Mouse (Mus musculus) myocyte (in vitro differentiated cells): ENCODE data around the gene Tmem100. TPM values are rescaled to one million over a fixed set of nuclear protein-coding genes. Genes with fewer than 3 reads are reported as not detected.

Source experiments
- H3K27me3 ChIP-seq: one replicate; pipeline ENCODE4 v1.6.1; 2011; ENCODE audit not compliant: control insufficient read depth, insufficient read depth, insufficient read length
- H3K36me3 ChIP-seq: one replicate; pipeline ENCODE4 v1.6.1; 2011; ENCODE audit not compliant: control insufficient read depth, insufficient read depth
- H3K4me2 ChIP-seq: one replicate; pipeline ENCODE4 v1.6.1; 2011; ENCODE audit warnings: low read depth, control low read depth
- H3K4me3 ChIP-seq: one replicate; pipeline ENCODE4 v1.5.1; 2011; ENCODE audit warnings: mild to moderate bottlenecking, control low read depth, moderate library complexity
- H3K79me2 ChIP-seq: one replicate; pipeline ENCODE4 v1.6.1; 2011; ENCODE audit not compliant: control insufficient read depth, insufficient read depth
- H3ac ChIP-seq: one replicate; pipeline ENCODE4 v1.6.1; 2011; ENCODE audit not compliant: control insufficient read depth, insufficient read length
- CEBPB ChIP-seq: IDR thresholded peaks from 2 replicates; pipeline ENCODE4 v1.6.1; 2011; ENCODE audit warnings: mild to moderate bottlenecking, moderate library complexity; ENCODE audit not compliant: poor library complexity, insufficient read depth, severe bottlenecking
- E2F4 ChIP-seq: IDR thresholded peaks from one replicate; pipeline ENCODE4 v1.6.1; 2011; ENCODE audit warnings: mild to moderate bottlenecking, control low read depth, moderate library complexity; ENCODE audit not compliant: insufficient read depth
- MAX ChIP-seq: IDR thresholded peaks from one replicate; pipeline ENCODE4 v1.6.1; 2011; ENCODE audit warnings: low read depth, mild to moderate bottlenecking, control low read depth
- MYOD1 ChIP-seq, 3 experiments: IDR thresholded peaks; one replicate each; pipeline ENCODE4 v1.6.1; 2011; ENCODE audit warnings: control low read depth in 2 of 3, low read depth in 2 of 3, mild to moderate bottlenecking in 2 of 3, moderate library complexity in 1 of 3; ENCODE audit not compliant: insufficient read length in 2 of 3, control insufficient read depth in 1 of 3
- MYOG ChIP-seq, 3 experiments: IDR thresholded peaks; one replicate each; pipeline ENCODE4 v1.6.1; 2011; ENCODE audit warnings: control low read depth in 2 of 3, low read depth in 2 of 3, mild to moderate bottlenecking in 2 of 3; ENCODE audit not compliant: insufficient read length in 2 of 3, control insufficient read depth in 1 of 3, insufficient read depth in 1 of 3
- POLR2A ChIP-seq: IDR thresholded peaks from one replicate; pipeline ENCODE4 v1.6.1; 2011; ENCODE audit warnings: low read depth, mild to moderate bottlenecking, control low read depth, moderate library complexity; ENCODE audit not compliant: insufficient read length
- POLR2AphosphoS2 ChIP-seq: IDR thresholded peaks from one replicate; pipeline ENCODE4 v1.6.1; 2011; ENCODE audit warnings: low read depth, control low read depth; ENCODE audit not compliant: insufficient read length
- REST ChIP-seq: IDR thresholded peaks from one replicate; pipeline ENCODE4 v1.6.1; 2011; ENCODE audit warnings: mild to moderate bottlenecking, control low read depth, moderate library complexity; ENCODE audit not compliant: insufficient read depth, insufficient read length
- SRF ChIP-seq: IDR thresholded peaks from one replicate; pipeline ENCODE4 v1.6.1; 2011; ENCODE audit warnings: low read depth; ENCODE audit not compliant: control insufficient read depth, insufficient read length
- TCF12 ChIP-seq: IDR thresholded peaks from one replicate; pipeline ENCODE4 v1.6.1; 2011; ENCODE audit warnings: mild to moderate bottlenecking, control low read depth; ENCODE audit not compliant: poor library complexity, insufficient read depth, severe bottlenecking
- TCF3 ChIP-seq: IDR thresholded peaks from one replicate; pipeline ENCODE4 v1.6.1; 2011; ENCODE audit warnings: low read depth, control low read depth; ENCODE audit not compliant: insufficient read length
- USF1 ChIP-seq: IDR thresholded peaks from one replicate; pipeline ENCODE4 v1.6.1; 2011; ENCODE audit warnings: low read depth, mild to moderate bottlenecking, control low read depth, moderate library complexity
- polyA plus RNA-seq: library from polyadenylated mRNA; unstranded; fragments of >200 nt; fragmentation: generic; extraction: Trizol; gene quantifications from one replicate; pipeline ENCODE4 v1.2.1, GENCODE M21; 2012; ENCODE audit warnings: missing spikeins

Tmem100 gene
- polyA plus RNA-seq, 1 experiment = not detected

DNA sequence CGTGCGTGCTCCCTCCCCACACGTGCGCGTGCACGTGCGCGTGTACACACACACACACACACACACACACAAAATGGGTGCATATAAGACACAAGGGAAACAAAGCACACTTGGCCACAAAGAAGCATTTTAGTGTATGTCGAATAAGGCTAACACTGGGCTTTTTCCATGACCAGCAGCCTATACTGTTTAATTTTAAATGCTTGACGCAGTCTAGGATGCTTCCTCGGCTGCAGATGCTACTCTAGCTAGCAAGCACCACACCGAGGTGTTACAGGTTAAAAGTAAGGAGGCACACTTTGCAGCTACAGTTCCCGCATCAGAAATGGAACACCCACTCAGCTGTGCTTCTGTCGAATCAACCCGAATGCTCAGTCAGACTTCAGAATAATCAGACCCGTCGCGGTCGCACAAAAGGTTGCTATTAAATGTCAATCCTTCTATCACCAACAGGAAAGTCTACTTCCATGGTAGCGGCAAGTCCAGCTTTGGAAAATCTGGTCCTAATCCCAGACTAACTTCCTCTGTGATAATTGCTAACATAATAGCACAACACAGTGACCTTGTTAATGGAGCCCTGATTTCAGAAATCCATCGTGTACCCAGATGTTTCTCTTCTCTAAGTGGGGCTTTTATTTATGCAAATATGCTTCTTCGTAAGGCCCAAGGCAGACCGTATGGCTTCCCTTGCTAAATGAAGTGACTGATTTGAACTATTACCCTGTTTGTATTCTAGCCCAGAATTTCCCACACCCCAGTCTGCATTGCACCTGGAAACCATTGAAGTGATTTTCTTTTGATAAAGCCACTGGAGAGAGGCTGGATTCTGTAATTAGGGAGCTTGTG lies 36.5 kb downstream of the Tmem100 start:
- H3K4me2 ChIP-seq = no peak overlapping the region

DNA sequence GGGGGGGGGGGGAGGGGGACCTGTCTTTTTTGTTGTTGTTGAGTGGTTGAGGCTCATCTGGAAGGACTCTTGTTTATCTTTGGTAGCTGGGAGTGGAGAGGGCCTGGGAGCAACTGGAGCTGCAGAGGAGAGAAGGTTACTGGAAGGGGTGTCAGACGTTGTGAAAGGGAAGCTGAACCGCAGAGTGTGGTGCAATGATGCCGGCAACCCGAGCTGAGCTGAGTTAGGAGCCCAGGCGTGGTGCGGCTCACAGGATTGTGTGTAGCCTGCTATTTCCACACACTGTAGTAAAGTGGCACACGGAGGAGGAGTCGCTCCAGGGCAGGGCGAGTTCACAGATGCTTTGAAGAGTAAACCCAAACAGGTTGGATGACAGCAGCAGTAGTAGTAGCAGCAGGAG lies 41.6 kb downstream of the Tmem100 start:
- Histone ChIP-seq H3K36me3 (no peaks in the 10 kb centered on the region), H3K27me3 (no peaks in the 10 kb centered on the region), H3K4me3 (no peak overlapping the region), H3K79me2 (no peaks in the 10 kb centered on the region), H3ac (no peak overlapping the region), H3K4me2 (no peak overlapping the region)
- TF ChIP-seq MYOG (IDR thresholded peaks at IDR 0.05; ENCODE audit: control insufficient read depth in 1 of 3, insufficient read depth in 1 of 3, insufficient read length in 2 of 3, low read depth in 2 of 3) = no peak
- TF ChIP-seq USF1 = no peak
- no peak for TF ChIP-seq REST
- TF ChIP-seq POLR2A = no peak
- no peak for TF ChIP-seq TCF3
- no peak for TF ChIP-seq MAX
- no peak for TF ChIP-seq MYOD1 (IDR thresholded peaks at IDR 0.05; ENCODE audit: control insufficient read depth in 1 of 3, insufficient read length in 2 of 3, low read depth in 2 of 3)
- no peak for TF ChIP-seq TCF12
- TF ChIP-seq SRF = no peak
- no peak for TF ChIP-seq CEBPB
- no peak for TF ChIP-seq E2F4
- no peak for TF ChIP-seq POLR2AphosphoS2

More for the DNA sequence above, 36.5 kb downstream of the Tmem100 start:
- Histone ChIP-seq H3K27me3 (no peaks in the 10 kb centered on the region), H3K36me3 (no peaks in the 10 kb centered on the region), H3K4me3 (no peak overlapping the region), H3K79me2 (no peaks in the 10 kb centered on the region), H3ac (no peak overlapping the region)
- TF ChIP-seq USF1 = no peak
- TF ChIP-seq TCF3 = no peak
- no peak for TF ChIP-seq POLR2AphosphoS2
- no peak for TF ChIP-seq MYOG (IDR thresholded peaks at IDR 0.05; ENCODE audit: control insufficient read depth in 1 of 3, insufficient read depth in 1 of 3, insufficient read length in 2 of 3, low read depth in 2 of 3)
- no peak for TF ChIP-seq REST
- no peak for TF ChIP-seq CEBPB
- TF ChIP-seq E2F4 = no peak
- no peak for TF ChIP-seq MAX
- TF ChIP-seq SRF = no peak
- no peak for TF ChIP-seq TCF12
- TF ChIP-seq POLR2A = no peak
- no peak for TF ChIP-seq MYOD1 (IDR thresholded peaks at IDR 0.05; ENCODE audit: control insufficient read depth in 1 of 3, insufficient read length in 2 of 3, low read depth in 2 of 3)

DNA sequence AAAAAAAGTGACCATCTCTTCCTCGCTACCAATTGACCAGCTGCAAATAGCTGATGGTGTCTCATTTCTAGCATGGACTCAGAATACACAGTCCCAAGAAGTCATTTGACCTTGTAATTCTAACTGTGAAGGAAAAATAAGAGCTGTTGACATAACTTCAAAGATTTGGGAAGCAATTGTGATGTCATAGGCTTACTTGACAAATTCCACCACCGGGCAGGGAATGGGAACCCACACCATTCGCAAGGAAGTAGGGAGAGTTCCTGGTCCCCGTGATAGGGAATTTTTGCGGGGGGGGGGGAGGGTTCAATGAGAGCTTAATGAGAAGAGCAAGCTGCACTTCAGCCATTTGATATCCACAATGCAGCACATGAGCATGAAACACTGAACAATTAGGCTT lies 43.1 kb downstream of the Tmem100 start:
- H3K79me2 ChIP-seq = no peaks in the 10 kb centered on the region
- no peak overlapping the region for H3K4me3 ChIP-seq
- TF ChIP-seq MYOG (IDR thresholded peaks at IDR 0.05; ENCODE audit: control insufficient read depth in 1 of 3, insufficient read depth in 1 of 3, insufficient read length in 2 of 3, low read depth in 2 of 3) (no peak), MYOD1 (IDR thresholded peaks at IDR 0.05; ENCODE audit: control insufficient read depth in 1 of 3, insufficient read length in 2 of 3, low read depth in 2 of 3) (no peak), E2F4 (no peak), SRF (no peak), MAX (no peak)
- no peaks in the 10 kb centered on the region for H3K36me3 ChIP-seq
- no peak overlapping the region for H3K4me2 ChIP-seq
- no peaks in the 10 kb centered on the region for H3K27me3 ChIP-seq
- no peak overlapping the region for H3ac ChIP-seq

DNA sequence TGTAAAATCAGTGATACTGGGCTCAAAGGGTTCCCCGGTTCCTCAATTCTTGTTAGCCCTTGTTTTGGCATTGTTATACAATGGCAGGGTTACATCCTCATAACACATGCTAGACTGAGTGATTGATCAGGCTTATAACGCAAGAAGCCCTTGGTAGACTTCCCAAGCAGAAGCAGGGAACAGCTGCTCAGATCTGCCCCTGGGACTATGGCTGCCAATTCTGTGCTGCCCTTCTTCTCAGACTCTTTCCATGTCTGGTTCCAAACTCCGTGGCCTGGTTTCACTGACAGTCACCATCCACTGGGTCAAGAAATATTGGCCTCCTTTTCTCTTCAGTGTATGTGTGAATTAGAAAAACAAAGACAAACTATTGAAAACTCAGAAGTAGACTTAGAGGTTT lies 46.5 kb downstream of the Tmem100 start:
- no peak overlapping the region for H3K4me3 ChIP-seq

More for the DNA sequence above, 46.5 kb downstream of the Tmem100 start:
- no peaks in the 10 kb centered on the region for H3K79me2 ChIP-seq
- no peak overlapping the region for H3ac ChIP-seq
- H3K36me3 ChIP-seq = no peaks in the 10 kb centered on the region
- no peaks in the 10 kb centered on the region for H3K27me3 ChIP-seq
- no peak for TF ChIP-seq POLR2AphosphoS2
- TF ChIP-seq MAX = no peak
- TF ChIP-seq POLR2A = no peak
- no peak for TF ChIP-seq MYOD1 (IDR thresholded peaks at IDR 0.05; ENCODE audit: control insufficient read depth in 1 of 3, insufficient read length in 2 of 3, low read depth in 2 of 3)
- TF ChIP-seq CEBPB = no peak
- TF ChIP-seq USF1 = no peak
- no peak for TF ChIP-seq MYOG (IDR thresholded peaks at IDR 0.05; ENCODE audit: control insufficient read depth in 1 of 3, insufficient read depth in 1 of 3, insufficient read length in 2 of 3, low read depth in 2 of 3)
- no peak for TF ChIP-seq E2F4
- no peak overlapping the region for H3K4me2 ChIP-seq
